Mouse (Mus musculus) C2C12 (cell line): ENCODE measurements around the gene Lix1. TPM values are rescaled to one million over a fixed set of nuclear protein-coding genes. Genes with fewer than 3 reads are reported as not detected.

Source experiments
- H3K27me3 ChIP-seq: one replicate; pipeline ENCODE4 v1.6.1; 2011; ENCODE audit not compliant: control insufficient read depth, insufficient read depth, insufficient read length
- H3K36me3 ChIP-seq: one replicate; pipeline ENCODE4 v1.6.1; 2011; ENCODE audit not compliant: control insufficient read depth, insufficient read depth
- H3K4me3 ChIP-seq: one replicate; pipeline ENCODE4 v1.5.1; 2011; ENCODE audit warnings: mild to moderate bottlenecking, control low read depth; ENCODE audit not compliant: poor library complexity, insufficient read depth, severe bottlenecking
- H3K79me2 ChIP-seq: one replicate; pipeline ENCODE4 v1.6.1; 2011; ENCODE audit not compliant: control insufficient read depth, insufficient read depth
- H3K79me3 ChIP-seq: one replicate; pipeline ENCODE4 v1.6.1; 2011; ENCODE audit warnings: low read depth, control low read depth
- H3ac ChIP-seq: one replicate; pipeline ENCODE3; 2011; ENCODE audit warnings: low read depth; ENCODE audit not compliant: control insufficient read depth, insufficient read length
- CEBPB ChIP-seq: IDR thresholded peaks from one replicate; pipeline ENCODE4 v1.6.1; 2011; ENCODE audit warnings: low read depth, mild to moderate bottlenecking, control low read depth, moderate library complexity
- CTCF ChIP-seq: IDR thresholded peaks from one replicate; pipeline ENCODE4 v1.5.1; 2011; ENCODE audit not compliant: control insufficient read depth, insufficient read depth, insufficient read length
- FOSL1 ChIP-seq: IDR thresholded peaks from one replicate; pipeline ENCODE4 v1.8.0; 2011; ENCODE audit warnings: mild to moderate bottlenecking, low read length; ENCODE audit not compliant: poor library complexity, insufficient read depth, severe bottlenecking
- MAX ChIP-seq: IDR thresholded peaks from one replicate; pipeline ENCODE4 v1.6.1; 2011; ENCODE audit warnings: mild to moderate bottlenecking, control low read depth
- MYOD1 ChIP-seq: IDR thresholded peaks from one replicate; pipeline ENCODE4 v1.6.1; 2011; ENCODE audit warnings: low read depth; ENCODE audit not compliant: control insufficient read depth, insufficient read length
- MYOG ChIP-seq: IDR thresholded peaks from one replicate; pipeline ENCODE4 v1.6.1; 2011; ENCODE audit not compliant: control insufficient read depth, insufficient read length; ENCODE audit errors: extremely low read depth
- USF1 ChIP-seq: IDR thresholded peaks from one replicate; pipeline ENCODE4 v1.6.1; 2011; ENCODE audit warnings: low read depth, mild to moderate bottlenecking, control low read depth, moderate library complexity
- polyA plus RNA-seq: library from polyadenylated mRNA; unstranded; fragments of >200 nt; fragmentation: generic; extraction: Trizol; gene quantifications from one replicate; pipeline ENCODE4 v1.2.1, GENCODE M21; 2012; ENCODE audit warnings: missing spikeins

Lix1 gene
- polyA plus RNA-seq, 1 experiment: 2.6 TPM

GRCm38 (mm10) chr17:17451102-17451501 is 48.6 kb downstream of the Lix1 start:
- Histone ChIP-seq H3ac (no peak overlapping the region), H3K36me3 (no peaks in the 10 kb centered on the region), H3K79me3 (no peaks in the 10 kb centered on the region)

GRCm38 (mm10) chr17:17452617-17453016 is 50.1 kb downstream of the Lix1 start:
- H3K27me3 ChIP-seq: no peaks in the 10 kb centered on the region
- H3K79me2 ChIP-seq: no peaks in the 10 kb centered on the region
- no peak for TF ChIP-seq MAX
- TF ChIP-seq CEBPB: no peak
- TF ChIP-seq CTCF: no peak
- no peak for TF ChIP-seq MYOG
- no peak for TF ChIP-seq MYOD1
- no peak for TF ChIP-seq FOSL1
- no peak for TF ChIP-seq USF1
- no peak overlapping the region for H3K4me3 ChIP-seq
- no peak overlapping the region for H3ac ChIP-seq
- H3K36me3 ChIP-seq: no peaks in the 10 kb centered on the region
- no peaks in the 10 kb centered on the region for H3K79me3 ChIP-seq

More at GRCm38 (mm10) chr17:17451102-17451501, 48.6 kb downstream of the Lix1 start:
- H3K4me3 ChIP-seq: no peak overlapping the region
- H3K27me3 ChIP-seq: no peaks in the 10 kb centered on the region
- TF ChIP-seq CTCF (no peak), USF1 (no peak), CEBPB (no peak), MAX (no peak), MYOG (no peak)
- no peaks in the 10 kb centered on the region for H3K79me2 ChIP-seq

GRCm38 (mm10) chr17:17454573-17454972 is 52.1 kb downstream of the Lix1 start:
- TF ChIP-seq CTCF (no peak), USF1 (no peak), MYOG (no peak), CEBPB (no peak), FOSL1 (no peak), MAX (no peak), MYOD1 (no peak)
- no peaks in the 10 kb centered on the region for H3K27me3 ChIP-seq
- H3K79me2 ChIP-seq: no peaks in the 10 kb centered on the region
- no peak overlapping the region for H3ac ChIP-seq
- no peaks in the 10 kb centered on the region for H3K36me3 ChIP-seq
- H3K79me3 ChIP-seq: no peaks in the 10 kb centered on the region
- H3K4me3 ChIP-seq: no peak overlapping the region

- H3ac ChIP-seq: no peak overlapping the region
- no peak overlapping the region for H3K4me3 ChIP-seq
- TF ChIP-seq MYOG (no peak), CTCF (no peak), CEBPB (no peak), FOSL1 (no peak), MAX (no peak), MYOD1 (no peak), USF1 (no peak)
- H3K36me3 ChIP-seq: no peaks in the 10 kb centered on the region
- H3K27me3 ChIP-seq: no peaks in the 10 kb centered on the region
- H3K79me3 ChIP-seq: no peaks in the 10 kb centered on the region
- no peaks in the 10 kb centered on the region for H3K79me2 ChIP-seq
Observed at GRCm38 (mm10) chr17:17485789-17486188, 83.3 kb downstream of the Lix1 start.

- H3K27me3 ChIP-seq: no peaks in the 10 kb centered on the region
- TF ChIP-seq CEBPB: no peak
- no peak for TF ChIP-seq MAX
- TF ChIP-seq FOSL1: no peak
- TF ChIP-seq USF1: no peak
- no peak for TF ChIP-seq MYOG
- TF ChIP-seq CTCF: no peak
- no peak for TF ChIP-seq MYOD1
- no peak overlapping the region for H3ac ChIP-seq
- no peaks in the 10 kb centered on the region for H3K79me3 ChIP-seq
- no peaks in the 10 kb centered on the region for H3K36me3 ChIP-seq
- no peak overlapping the region for H3K4me3 ChIP-seq
- H3K79me2 ChIP-seq: no peaks in the 10 kb centered on the region
Observed at GRCm38 (mm10) chr17:17490820-17491621, 88.5 kb downstream of the Lix1 start.

- Histone ChIP-seq H3K79me2 (no peaks in the 10 kb centered on the region), H3ac (no peak overlapping the region), H3K4me3 (no peak overlapping the region), H3K79me3 (no peaks in the 10 kb centered on the region), H3K36me3 (no peaks in the 10 kb centered on the region), H3K27me3 (no peaks in the 10 kb centered on the region)
- TF ChIP-seq USF1: no peak
- no peak for TF ChIP-seq CTCF
- no peak for TF ChIP-seq MYOG
- TF ChIP-seq FOSL1: no peak
- no peak for TF ChIP-seq MAX
- no peak for TF ChIP-seq CEBPB
- TF ChIP-seq MYOD1: no peak
Observed at GRCm38 (mm10) chr17:17491622-17492001, 89.1 kb downstream of the Lix1 start.
